Mouse (Mus musculus): ENCODE results near the gene Cldn34b1. TPM values are rescaled to one million over a fixed set of nuclear protein-coding genes. Genes with fewer than 3 reads are reported as not detected.

The Cldn34b1 gene
- not detected for polyA plus RNA-seq (2017; shearing (Covaris generic))

DNA sequence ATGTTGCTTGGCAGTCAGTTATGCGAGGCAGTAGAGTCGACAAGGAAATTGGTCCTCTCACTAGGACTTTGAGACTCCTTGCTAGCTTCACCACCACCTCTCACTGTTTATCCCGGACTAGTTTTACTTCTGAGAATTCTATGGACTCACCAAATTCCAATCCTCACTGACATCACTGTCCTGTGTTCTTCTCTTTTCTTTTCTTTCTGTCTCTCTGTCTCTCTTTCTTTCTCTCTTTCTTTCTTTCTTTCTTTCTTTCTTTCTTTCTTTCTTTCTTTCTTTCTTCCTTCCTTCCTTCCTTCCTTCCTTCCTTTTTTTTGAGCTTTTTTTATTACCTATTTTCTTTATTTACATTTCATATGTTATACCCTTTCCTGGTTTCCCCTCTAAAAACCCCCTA lies at the start of gene Cldn34b1:
TSS of gene Cldn34b1 (minus strand) at position 101 of the 400 bp plus-strand sequence.

GRCm38 (mm10) chrX:154935887-154936286 lies 45.8 kb upstream of the Cldn34b1 start, which contains the start of gene Magea6:
Gene Magea6, minus strand, starts transcription at chrX:154935987.

Other genes with a start within 250 kb of the Cldn34b1 start
- not detected for gene Magea6, start 45.7 kb upstream of the Cldn34b1 start, polyA plus RNA-seq (2017; shearing (Covaris generic))
- not detected for gene Magea3, start 59.2 kb upstream of the Cldn34b1 start, polyA plus RNA-seq (2017; shearing (Covaris generic))
- not detected for gene Magea8, start 105.6 kb upstream of the Cldn34b1 start, polyA plus RNA-seq (2017; shearing (Covaris generic))
- gene Magea5, start 172.9 kb upstream of the Cldn34b1 start, polyA plus RNA-seq (2017; shearing (Covaris generic)): not detected
- not detected for gene Magea1, start 199.5 kb upstream of the Cldn34b1 start, polyA plus RNA-seq (2017; shearing (Covaris generic))
- not detected for gene Magea2, start 203.4 kb upstream of the Cldn34b1 start, polyA plus RNA-seq (2017; shearing (Covaris generic))
- not detected for gene Cldn34b2, start 238.1 kb upstream of the Cldn34b1 start, polyA plus RNA-seq (2017; shearing (Covaris generic))

Data from inflammation-experienced regulatory T-cells, adult 16 weeks (primary cell).